Mouse (Mus musculus): ENCODE results near the gene Inca1. TPM values are rescaled to one million over a fixed set of nuclear protein-coding genes. Genes with fewer than 3 reads are reported as not detected.
A peak's percentile ranks its signal among the peaks of the same experiment; 100 is the strongest.

Gene Inca1
- total RNA-seq, 2 experiments from 2014 or later = 3.0 to 3.5 TPM

GRCm38 (mm10) chr11:70669582-70670345 is 30.2 kb downstream of the Inca1 start:
- peak; percentile 62 to 69 for DNase-seq

DNA sequence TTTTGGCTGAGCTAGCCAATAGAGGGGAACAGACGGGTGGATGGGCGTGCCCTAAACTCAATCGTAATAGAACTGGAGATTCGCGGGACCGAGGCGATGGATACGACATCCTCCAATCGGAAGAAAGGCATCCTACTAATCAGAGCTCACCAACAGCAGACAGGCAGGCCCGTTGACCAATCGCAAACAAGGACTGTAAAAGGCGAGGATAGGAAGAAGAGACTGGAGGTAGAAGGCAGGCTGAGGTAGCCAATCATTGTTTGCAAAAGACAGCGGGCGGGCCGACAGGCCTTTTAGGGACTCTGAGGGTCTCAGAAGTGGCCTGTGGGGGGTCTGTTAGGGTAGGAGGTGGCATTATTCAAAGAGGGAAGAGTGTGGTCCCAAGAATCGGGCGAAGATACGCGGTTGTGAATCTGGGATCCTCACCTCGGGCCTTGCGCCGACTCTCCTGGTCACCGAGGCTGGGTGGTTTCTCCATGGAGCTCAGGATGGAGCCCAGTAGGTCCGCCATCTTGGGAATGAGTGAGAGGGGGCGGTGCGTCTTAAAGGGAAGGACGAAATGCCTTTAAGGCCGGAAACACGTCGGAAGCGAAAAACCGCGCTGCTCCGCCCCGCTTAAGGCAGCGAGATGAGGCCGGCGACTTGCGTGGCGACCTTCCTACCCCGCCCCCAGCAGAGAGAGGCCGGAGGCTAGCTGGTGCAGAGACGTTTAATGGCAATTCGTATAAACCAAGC is 31.0 kb downstream of the Inca1 start, which contains the start of gene Spag7:
Gene Spag7, minus strand, starts transcription at position 646 of the 735 bp plus-strand sequence.
- DNase-seq = peak; percentile 96 to 97

- DNase-seq = no peak
These were observed 31.6 kb downstream of the Inca1 start for GRCm38 (mm10) chr11:70668335-70668770.

GRCm38 (mm10) chr11:70667271-70668150 is 32.4 kb downstream of the Inca1 start:
- no peak for DNase-seq

DNA sequence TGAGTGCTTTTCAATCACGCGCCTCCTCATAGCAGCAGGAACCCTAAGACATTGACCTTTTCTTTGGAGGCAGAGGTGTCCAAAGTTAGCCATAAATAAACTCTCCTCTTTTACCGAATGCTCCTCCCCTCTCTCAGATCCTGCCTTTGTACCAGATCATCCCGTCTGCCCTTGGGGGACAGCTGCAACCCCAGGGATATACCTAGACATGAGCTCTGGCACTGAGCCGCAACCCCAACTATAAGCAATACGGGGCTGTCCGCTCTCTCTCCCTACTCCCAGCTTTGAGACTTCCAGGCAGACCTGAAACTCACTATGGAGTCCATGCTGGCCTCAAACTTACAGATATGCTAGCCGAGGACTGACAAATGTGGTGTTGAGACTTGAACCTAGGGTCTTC is 33.3 kb downstream of the Inca1 start:
- no peak for DNase-seq

- DNase-seq = no peak
These were observed 35.2 kb downstream of the Inca1 start for GRCm38 (mm10) chr11:70664741-70665140.

DNA sequence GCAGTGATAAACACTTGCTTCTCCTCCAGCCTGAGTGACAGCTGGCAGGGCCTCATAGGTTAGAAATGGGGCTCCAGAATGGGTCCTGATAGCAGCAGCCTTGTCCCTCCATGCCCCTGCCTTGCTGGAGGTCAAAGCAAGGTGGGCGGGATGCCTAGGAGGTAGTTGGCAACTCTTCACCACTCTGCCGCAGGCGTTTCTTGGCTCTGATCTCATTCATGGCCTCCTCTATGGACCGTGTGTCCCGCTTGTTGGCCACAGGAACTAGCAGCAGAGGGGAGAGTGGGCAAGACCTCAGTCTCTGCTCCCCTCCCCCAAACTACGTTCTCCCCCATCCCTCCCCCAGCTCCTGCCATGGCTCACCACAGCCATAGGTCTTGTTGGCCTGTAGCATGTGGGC is 36.0 kb downstream of the Inca1 start:
- no peak for DNase-seq

DNA sequence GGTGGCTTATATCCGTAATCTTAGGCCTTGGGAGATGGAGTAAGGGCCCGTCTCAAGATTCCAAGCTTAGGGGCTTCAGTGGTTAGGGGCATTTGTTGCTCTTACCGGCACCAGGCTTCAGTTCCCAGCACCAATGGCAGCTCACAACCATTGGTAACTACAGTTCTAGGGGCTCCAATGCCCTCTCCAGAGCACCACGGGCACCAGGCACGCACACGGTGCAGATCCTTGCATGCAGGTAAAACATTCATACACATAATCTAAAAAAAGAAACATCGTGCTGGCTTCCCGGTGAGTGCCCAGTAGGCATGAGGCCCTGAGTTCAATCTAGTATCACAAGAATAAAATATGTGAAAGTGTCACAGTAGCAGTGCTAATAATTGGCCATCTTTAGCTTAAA is 36.9 kb downstream of the Inca1 start:
- DNase-seq = no peak

DNA sequence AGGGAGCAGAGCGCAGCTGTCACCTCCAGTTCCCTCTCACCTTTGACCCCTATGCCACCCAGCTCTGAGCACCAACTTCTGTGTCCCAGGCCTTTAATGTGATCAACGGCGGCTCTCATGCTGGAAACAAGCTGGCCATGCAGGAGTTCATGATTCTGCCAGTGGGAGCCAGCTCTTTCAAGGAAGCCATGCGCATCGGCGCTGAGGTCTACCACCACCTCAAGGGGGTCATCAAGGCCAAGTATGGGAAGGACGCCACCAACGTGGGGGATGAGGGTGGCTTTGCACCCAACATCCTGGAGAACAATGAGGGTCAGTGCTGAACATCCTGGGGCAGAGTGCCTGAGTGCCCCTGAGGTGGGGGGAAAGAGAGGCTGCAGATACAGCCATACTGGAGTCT is 39.4 kb downstream of the Inca1 start:
- DNase-seq = no peak

GRCm38 (mm10) chr11:70658942-70659341 is 41.0 kb downstream of the Inca1 start:
- DNase-seq = no peak

DNA sequence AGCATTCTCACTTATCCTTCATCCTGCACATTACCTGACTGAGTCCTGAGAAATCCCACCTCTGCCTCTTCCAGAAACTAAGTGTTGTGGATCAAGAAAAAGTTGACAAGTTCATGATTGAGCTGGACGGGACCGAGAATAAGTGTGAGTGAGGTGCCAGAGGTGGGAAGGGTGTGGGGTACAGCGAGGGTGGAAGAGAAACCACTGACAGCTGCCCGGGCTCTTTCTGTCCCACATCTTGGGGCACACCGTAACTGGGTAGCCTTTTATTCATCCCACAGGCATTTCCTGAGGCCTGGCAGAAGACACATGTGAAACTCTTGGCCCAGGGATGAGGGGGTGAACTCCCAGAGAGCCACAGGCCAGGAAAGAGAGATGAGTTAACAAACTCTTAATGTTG is 41.4 kb downstream of the Inca1 start:
- DNase-seq = no peak

GRCm38 (mm10) chr11:70657991-70658390 is 42.0 kb downstream of the Inca1 start:
- no peak for DNase-seq

- DNase-seq = no peak
These were observed 42.4 kb downstream of the Inca1 start for GRCm38 (mm10) chr11:70657573-70657972.

DNA sequence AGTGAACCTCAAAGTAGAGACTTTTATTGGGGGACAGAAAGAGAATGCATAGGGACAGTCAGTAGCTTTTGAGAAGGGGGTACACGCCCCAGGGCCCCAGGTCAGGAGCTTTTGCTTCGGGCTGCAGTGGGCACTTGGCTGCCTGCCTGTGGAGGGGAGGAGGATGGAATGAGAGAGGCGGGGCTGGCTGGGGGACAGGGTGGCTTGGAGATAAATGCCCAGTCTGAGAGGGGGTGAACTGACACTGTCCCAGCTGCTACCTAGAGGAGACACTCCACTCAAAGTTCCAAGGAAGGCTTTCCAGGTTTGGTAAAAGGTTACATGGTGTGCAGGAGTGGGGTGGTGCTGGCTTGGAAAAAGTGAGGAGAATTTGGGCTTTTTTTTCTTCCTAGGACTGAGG is 43.0 kb downstream of the Inca1 start, which contains the start of gene Eno3:
Gene Eno3, plus strand, starts transcription at position 239 of the 400 bp plus-strand sequence.
- no peak for DNase-seq

DNA sequence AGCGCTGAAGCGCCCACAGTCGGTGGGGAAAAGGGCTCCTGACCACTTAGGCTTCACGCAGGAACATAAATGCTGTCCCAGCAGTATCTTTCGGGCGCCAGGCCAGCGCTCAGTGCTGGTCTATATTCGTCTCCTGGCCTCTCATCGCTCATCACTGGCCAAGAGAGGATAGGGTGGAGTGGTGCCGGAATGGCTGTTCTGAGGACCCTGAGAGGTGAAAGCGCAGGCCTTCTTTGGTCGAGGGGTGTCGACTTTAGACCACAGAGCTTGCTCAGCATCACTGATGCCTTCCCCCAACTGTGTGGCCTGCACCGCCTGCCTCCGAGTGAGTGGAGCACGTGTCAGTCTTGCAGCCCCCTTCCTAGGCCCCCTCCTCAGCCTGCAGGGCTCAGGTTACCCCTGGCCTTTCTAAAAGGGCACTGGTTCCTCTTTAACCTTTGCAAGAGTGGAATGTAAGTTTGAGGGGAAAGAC is 43.5 kb downstream of the Inca1 start:
- DNase-seq = no peak

DNA sequence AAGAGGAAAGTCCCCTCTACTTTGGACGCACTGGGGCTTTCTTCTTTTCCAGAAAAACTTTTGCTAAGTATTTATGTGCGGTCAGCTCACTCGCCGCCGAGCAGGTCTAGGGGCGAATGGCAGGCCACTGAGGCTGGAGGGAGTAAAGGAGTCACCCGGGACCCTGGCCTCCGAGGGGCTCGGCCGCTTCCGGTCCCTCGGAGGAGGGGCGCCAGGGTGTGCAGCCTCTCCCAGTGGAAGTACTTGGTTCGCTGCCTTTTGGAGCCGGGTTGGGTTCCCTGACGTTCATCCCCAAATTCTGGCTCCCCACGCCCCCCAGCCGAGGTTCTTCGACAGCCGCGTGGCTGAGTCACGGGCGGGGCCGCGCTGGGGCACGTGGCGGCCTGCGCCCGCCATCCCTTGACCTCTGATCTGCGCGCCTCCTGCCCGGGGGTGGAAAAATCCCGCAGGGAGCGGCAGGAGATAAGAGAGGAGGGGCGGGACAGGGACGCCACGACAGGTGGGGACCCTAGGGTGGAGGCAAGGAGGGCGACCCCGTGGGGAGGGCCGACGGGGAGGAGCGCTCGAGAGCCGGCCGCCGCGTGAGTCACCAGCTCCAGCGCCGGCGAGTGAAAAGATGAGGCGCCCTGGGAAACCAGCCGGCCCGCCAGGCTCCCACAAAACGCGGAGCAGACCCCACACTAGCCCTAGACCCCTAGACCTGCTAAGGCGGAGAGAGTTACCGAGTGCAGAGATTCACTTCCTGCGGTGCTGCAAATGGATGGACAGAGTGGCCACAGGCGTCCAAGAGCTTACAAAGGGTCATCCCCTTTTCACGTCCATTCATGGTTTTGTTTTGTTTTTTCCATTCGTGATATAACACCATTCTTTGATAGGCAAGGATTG is 44.1 kb downstream of the Inca1 start:
- no peak for DNase-seq

DNA sequence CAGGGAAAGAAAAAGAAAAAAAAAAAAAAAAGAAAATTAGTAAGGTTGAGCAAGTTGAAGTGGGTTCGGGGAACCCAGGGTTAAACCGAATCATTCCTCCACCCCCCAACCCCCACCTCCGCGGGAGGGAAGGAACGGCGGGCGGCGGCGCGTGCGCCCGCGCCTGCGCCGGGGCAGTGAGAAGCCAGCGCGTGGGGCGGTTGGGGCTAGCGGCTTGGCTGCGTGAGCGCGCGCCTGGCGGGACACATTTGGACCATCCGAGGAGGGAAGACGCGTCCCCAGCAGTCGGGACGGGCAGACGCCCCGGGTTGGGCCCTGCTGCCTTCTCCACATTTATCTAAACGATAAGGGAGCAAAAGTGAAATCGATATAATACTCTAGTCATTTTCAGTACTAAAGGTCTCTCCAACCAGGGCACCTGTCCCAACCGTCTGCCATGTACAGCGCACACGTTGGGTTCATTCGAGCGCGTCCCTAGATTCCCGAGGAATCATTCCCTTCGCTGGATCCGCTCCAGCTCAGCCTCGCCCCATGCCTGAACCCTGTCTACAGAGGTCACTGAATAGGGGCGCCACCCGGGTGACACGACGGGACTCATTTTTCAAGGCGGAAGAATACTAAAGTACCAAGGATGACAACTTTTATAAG is 44.9 kb downstream of the Inca1 start:
- DNase-seq = peak; percentile 75

DNA sequence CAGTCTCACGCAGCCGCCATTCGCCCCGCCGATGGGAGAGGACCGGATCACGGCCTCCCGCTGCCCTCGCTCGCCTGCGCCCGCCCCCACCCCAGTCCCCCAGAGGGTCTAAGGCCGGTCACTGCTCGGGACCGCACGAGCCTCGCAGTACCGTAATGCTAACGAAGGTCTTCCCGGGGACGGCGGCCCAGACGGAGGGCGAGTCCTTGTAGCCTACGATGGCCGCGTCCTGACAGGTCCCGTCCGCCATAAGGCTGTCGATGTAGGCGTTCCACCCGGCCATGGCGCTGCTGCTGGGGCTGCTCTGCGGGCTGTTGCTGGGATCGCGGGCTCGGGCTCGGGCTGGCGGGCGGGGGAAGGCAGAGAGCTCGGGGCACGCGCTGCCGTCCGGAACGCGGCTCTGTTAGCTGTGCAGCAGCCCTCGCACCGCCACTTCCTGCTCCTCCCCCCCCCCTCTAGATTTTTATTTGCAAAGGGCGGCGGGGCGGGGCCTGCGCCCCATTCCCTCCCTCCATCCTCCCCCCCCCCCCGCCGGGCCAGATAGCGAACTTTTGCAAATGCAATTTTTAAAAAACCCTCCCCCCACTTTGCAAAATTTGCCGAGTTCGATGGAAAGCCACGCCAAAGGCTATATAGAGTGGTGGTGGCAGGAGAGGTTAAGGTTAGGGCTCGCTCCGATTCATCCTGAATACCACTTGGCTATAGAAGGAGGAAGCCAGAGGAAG is 45.6 kb downstream of the Inca1 start, which contains the start of gene Pfn1:
Gene Pfn1, minus strand, starts transcription at position 447 of the 725 bp plus-strand sequence.
- peak; percentile 66 to 72 for DNase-seq

DNA sequence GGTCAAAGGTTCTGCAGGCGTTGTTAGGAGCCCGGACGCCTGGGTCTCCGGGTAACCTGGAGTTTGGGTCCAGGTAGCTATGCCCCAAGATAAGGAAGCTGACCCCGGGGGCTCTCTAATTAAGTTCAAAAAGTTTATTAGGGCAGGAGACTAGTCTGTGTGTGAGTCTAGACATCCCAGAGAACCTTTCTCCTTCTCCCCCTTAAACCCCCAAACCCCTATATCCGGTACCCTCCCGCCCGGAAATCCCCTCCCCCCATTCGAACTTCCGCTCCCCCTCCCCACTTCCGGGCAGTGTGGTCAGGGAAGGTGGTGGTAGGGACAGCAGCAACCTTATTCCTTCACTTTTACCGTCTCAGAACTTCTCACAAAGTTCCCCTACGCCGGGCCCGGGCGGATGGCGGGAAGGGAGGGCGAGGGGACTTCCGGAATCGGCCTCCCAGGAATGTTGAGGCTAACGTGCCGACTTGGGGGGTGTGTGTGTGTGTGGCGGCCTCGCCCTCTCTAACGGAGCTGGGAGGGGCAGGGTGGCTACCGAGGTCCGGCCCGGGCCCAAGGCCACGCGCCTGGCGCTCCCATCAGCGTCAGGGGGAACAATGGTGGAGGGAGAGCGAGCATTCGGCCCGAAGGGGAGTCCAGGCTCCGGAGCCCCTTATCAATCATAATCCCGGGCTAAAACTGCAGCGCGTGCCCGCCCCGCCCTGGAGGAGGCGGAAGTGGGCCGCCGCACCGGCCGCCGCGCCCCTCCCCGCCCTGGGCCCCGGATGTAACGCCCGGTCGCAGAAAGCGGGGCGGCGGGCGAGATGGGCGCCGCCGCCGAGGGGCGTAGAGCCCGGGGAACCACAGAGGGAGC is 46.4 kb downstream of the Inca1 start:
- DNase-seq = no peak

Measured in layer of hippocampus, postnatal 36 days (tissue).